Mouse (Mus musculus) left cerebral cortex, adult 11 months (tissue): ENCODE measurements around the gene Srpk2.
"Not testable (repeated sequence)": the region's sequence is repeated elsewhere in the genome, so short reads cannot be mapped to it uniquely, and the experiment has no call there.

ENCODE experiments used
- DNase-seq: peaks from one replicate; pipeline ENCODE4 v3.0.0; 2022; ENCODE audit warnings: low spot score

The Srpk2 gene

DNA sequence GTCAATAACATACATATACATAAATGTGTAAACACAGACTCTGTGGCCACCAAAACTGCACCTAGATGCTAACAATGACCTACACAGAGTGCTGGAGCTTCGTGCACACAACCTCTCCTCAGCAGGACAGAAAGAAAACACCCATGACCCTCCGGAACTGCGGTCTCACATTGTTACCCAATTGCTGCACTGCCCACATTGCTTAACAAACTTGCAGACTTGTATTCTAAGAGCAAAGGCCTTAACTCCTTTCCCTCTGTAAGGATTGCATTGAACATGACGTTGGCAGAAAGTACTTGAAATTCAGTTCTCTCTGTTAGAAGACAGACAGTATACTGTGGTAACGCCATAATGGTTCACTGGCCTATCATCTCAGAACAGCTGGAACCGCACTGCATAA, 118.0 kb downstream of the Srpk2 start:
- no peak for DNase-seq

DNA sequence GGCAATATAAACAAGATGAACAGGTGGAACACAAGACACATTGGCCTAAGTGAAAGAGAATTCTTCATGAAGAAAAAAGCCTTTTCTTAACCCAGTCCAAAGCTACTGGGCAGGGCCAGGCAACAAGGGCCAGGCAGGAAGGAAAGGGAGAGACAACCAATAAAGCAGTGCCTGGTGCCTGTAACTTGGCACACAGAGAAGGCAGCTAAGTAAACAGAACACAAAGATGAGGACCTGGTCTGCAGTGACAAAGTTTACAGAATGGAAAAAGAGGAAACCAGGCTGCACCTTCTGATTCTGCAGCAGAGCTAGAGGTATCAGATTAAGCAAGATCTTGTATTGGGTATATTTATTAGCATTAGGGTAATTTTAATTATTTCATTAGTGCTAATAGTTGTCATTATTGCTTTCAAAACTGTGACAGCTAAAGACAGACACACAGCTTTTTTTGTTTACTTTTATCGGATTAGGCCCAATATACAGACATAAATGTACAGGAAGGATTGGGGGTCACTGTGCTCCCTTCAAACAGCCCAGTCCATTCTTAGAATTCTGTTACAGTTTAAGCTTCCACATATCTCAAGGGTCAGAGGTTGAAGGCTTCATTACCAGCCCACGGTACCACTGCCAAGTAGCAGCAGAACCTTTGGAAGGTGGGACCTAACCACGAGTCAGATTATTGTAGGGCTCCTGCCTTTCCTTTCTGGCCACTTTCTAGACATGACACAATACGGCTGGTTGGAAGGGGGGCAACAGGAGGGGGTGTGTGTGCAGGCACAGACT, 121.9 kb downstream of the Srpk2 start:
- no peak for DNase-seq

DNA sequence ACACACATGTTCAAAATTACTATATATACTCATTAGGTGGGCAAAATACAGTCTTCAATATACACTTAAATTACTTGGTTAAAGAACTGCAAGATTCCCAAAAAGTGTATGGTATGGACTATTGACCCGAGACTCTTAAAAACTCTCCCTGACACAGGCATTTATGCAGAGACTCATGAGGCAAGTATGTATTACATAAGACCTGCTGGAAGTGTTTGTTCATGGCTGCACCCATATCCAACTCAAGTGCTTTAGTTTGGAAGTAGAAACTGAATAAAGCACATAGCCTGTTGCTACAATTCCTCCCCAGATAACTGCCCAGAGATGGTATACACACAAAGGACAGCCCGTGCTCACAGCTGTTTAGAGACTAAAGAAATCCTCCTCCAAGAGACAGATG, 123.2 kb downstream of the Srpk2 start:
- DNase-seq, result no peak

DNA sequence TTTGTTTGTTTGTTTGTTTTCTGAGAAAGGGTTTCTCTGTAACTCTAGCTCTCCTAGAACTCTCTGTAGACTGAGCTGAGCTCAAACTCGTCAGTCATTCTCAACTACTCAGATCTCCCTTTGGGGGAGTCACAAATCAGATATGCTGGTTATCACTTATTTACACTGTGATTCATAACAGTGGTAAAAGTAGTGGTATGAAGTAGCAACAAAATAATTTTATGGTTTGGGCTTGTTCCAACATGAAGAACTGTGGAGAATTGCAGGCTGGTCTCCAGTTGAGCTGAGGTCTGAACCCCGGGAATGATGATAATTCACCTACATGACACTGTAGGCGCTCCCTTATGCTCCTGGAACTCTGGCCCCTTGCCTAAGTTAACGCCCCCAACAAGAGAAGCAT, 124.2 kb downstream of the Srpk2 start:
- no peak for DNase-seq

DNA sequence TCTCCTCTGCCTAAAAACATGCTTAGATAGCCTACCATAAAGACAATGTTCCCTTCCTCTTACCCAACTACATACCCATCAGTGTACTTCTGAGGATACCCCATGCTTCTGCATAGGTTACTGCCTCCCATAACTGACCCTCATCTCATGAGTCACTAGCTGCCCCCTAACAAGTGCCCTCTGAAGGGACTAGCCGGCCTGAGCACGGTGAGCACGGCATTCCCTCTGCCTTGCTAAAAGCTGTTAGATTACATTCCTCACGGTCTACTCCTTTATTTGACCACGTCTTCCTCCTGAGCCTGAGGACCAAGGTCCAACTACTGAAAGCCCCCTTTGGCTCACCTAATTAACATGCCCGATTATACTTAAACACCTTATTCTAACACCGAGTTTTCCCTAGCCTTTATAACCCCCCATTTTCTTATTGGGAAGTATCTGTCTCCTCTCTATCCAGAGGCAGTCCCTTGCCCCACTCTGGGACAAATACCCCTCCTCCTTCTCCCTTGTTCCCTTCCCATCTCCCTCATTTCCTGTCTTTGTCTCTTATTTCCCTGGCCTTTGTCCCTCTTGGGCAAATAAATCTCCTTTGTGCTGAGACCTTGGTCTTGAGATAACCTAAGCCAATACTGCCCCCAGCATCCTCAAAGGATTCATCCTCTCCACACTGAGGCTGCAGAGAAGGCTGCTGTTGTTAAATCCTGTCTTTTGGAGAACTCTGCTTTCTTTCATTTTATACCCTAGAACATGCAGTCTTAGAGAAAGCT, 128.2 kb downstream of the Srpk2 start:
- DNase-seq, result no peak

DNA sequence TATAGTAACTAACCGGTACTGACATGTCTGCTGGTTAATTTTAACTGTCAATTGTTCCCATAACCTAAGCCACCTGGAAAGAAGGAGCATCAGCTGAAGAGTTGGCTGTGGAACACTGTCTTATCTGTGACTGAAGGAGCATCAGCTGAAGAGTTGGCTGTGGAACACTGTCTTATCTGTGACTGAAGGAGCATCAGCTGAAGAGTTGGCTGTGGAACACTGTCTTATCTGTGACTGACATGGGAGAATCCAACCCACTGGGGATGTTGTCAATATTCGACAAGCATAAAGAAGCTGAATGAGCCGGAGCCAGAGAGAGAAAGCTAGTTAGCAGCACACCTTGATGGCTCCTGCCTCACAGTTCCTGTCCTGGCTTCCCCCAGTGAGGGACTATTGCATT, 131.1 kb downstream of the Srpk2 start:
- DNase-seq, result not testable (repeated sequence)

DNA sequence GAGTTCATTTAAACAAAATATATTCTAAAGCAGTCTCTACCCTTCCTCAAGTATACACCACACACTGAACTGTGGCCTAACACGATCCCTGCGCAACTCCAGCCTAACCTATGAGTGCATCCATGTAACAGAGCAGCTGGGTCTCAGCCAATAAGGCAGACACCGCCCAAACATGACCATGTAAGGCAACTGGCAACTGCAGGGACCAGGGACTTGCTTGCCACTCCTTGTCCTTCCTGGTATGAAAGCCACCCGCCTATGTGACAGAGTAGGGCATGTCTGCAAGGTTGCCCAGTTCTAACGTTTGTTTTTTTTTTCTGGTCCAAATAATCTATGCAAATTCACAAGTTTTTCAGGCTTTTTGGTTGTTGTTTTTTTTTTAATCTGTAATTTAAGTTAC, 132.7 kb downstream of the Srpk2 start:
- no peak for DNase-seq

DNA sequence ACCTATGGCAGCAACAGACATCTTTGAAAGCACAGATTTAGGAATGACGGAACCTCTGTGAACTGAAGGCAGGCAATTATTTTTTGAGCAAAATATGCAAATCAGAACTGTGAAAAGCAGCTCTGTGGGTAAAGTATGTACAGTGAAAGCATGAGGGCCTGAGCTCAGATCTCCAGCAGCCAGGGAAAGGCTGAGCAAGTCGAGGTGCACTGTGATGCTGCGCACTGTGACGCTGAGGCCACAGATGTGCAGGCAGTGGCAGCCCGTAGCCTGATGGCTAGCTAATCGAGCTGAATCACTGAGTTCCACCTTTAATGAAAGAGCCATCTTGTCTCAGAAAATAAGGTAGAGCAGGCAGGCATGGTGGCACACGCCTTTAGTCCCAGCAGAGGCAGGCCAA, 148.7 kb downstream of the Srpk2 start:
- no peak for DNase-seq

DNA sequence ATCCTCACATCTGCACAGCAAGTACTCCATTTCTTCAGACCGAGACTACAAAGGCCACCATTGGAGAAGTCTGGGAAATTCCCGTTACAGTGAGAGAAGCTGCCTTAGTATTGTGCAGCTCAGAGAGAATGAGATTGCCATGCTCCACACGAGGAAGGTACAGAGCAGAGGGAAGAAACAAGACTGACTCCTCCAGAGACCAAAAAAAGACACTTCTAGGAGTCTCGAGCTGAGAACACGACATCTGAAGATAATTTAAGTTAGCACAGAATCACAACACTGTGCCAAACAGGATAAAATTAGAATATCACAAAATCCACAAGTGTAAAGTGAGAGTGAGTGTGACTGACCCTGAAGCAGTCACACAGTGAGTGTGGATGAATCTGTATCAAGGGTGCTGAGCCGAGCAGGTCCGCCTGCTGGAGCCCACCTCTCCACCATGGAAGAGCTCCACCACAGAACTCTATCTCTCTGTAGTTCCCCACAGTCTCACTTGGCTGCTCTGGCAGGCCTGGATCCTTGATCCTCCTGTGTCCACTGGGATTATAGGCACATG, 152.8 kb downstream of the Srpk2 start:
- DNase-seq, result peak; percentile 44

DNA sequence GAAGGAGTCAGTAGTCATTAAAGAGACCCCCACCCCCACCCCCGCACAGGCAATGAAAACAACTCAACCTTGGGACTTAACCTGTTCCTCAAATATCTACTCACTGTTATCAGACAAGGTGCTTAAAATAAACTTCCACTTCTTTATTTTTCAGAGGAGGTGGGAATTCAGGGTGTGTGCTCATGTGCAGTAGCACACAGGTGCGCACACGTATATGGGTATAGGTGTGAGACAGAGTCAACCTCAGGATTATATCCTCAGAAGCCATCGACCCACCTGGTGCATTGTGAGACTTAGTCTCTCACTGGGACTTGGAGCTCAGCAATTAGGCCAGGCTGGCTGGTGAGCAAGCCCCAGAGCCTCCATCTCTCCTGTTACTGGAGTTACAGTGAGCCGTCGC, 153.3 kb downstream of the Srpk2 start:
- no peak for DNase-seq

DNA sequence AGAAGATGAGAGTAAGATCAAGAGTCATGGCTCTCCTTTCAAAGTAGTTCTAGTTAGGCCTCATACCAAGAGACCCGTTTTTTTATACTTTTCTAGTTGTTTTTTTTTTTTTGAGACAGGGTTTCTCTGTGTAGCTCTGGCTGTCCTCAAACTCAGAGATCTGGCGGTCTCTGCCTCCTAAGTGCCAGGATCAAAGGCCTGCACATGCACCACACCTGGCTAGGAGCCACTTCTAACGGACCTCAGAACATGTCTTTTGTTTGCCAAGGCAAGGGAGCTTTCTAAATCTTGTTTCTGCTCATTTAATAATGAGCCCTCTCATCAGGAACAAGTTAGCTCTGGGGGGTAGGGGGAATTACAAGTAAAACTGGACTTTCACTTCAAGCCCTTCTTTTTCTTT, 159.8 kb downstream of the Srpk2 start:
- no peak for DNase-seq

DNA sequence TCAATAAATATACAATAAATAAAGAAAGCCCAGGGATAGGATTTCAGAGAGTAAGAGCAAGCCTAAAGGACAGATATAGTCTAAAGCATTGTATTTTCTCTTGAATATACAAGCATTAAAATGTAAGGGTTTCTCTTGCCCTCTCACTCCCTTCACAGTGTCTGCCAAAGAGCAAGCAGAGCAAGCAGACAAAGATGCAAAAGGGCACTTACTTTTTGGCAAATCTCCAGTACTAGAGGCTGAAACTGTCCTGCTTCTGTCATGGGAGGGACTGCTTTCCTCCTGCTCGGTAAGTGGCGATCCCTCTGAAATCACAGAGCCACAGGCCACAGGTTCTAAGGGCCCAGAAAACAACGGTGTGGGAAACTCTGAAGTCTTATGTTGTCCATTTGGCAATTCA, 160.5 kb downstream of the Srpk2 start:
- no peak for DNase-seq

DNA sequence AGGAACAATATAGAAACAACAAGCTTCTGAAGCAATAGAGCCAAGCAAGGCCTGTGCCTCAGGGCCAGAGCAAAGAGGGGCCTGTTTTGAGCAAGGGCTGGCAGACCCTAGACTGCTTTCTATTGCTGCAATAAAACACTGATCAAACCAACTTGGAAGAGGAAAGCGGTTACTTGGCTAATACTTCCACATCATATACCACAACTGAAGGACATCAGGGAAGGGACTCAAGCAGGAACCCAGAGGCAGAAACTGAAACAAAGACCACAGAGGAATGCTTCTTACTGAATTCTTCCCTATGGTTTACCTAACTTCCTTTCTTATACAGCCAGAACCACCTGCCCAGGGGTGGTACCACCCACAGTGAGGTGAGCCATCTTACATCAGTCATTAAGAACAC, 162.8 kb downstream of the Srpk2 start:
- DNase-seq, result no peak

DNA sequence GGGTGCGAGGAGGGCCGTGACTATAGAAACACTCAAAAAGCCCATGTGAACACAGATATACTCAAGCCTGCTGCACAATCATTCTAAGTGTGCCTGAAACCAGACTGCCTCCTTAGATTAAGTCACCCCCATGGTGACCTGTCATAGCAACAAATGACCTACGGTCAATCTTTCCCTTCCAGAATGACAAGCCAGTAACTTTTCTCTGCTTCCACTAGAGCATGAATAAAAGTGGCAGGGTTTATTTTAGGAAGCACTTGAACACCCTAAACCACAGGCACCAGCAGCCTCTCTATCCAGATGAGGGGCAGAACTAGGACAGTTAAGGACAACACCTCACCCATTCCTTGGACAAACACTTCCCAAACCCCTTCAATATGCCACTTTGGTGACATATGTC, 164.7 kb downstream of the Srpk2 start:
- no peak for DNase-seq

DNA sequence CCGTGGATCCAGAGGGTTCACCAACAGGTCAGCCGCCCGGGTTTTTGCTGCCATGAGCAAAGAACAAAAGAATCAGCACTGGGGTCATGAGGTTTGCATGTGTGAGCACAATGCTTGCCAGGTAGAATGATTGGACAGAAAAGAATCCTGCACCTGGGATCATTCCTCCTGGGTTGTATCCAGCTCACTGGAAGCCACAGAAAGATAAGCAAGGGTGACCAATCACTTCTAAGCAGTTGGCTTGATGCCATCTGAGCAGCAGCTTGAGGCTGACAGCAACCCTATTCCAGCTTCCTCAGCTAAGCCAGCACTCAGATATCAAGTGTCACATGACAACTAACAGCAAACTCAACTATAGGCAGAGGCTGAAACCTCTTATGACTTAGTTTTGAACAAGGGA, 165.7 kb downstream of the Srpk2 start:
- DNase-seq, result no peak

DNA sequence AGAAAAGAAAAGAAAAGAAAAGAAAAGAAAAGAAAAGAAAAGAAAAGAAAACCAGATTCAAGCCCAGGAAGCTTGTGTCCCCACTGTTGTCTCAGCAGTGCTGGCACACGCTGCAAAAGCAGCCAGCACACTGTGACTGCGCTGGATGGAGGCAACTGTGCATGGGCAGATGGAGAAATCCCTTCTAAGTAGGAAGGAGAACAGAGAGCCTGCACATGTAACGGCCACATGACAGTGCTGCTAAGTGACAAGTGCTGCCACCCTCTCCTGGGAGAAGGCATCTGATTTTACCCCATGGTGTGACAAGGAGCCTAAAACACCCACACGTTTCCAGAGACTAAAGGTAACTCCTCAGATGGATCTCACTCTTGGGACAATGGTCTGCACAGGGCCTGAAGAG, 166.6 kb downstream of the Srpk2 start:
- DNase-seq, result peak; percentile 66

DNA sequence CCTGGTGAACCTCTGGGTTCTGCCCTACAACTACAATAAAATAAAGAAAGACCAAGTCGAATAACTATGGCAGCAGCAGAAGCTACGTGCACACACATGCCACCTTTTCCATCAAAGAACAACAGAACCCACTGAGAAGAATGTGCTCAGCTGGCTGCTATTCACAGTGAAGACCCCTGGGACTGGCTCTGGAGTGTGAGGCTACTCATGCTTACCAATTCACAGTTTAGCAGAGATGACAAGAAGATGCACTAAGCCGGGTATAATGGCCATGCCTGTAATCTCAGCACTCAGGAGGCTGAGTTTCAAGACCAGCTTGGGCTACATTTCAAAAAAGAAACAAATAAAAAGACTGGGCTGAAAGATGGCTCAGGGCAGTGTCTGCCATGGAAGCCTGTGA, 167.5 kb downstream of the Srpk2 start:
- DNase-seq, result no peak

DNA sequence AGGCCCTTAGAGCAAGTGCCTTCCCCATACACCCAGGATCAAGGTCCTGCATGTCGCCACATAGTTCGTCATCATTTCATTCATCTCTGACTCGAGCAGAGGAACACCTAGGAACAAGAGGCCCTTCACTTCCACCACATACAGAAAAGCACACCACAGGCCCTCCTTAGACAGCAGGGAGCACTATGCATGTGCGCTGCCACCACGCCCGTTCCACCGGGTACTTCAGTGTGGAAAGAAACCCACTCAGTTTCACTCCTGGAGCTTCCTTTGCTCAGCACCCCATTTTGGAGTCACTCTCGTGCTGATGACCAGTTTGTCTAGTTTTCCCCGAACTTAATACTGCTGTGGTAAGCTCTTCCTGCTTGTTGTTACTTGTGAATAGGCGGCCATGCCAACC, 169.4 kb downstream of the Srpk2 start:
- DNase-seq, result no peak

DNA sequence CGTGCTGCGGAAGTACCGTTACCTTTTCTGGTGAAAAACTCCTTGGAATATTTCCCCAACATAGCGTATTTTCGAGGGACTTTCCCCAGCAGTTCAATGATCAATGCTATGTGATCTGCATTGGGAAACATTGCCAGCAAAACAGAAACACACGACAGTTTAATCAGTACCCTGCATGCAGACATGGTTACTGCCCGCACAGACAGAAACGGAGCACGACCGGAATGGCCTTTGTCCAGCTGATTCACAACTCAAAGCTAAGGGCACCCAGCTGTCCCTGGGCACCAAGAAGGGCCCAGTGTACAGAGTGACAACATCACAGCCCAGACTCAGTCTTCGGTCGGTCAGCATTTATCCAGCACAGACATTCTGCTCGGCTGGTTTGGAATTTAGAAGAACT, 170.9 kb downstream of the Srpk2 start:
- DNase-seq, result no peak

DNA sequence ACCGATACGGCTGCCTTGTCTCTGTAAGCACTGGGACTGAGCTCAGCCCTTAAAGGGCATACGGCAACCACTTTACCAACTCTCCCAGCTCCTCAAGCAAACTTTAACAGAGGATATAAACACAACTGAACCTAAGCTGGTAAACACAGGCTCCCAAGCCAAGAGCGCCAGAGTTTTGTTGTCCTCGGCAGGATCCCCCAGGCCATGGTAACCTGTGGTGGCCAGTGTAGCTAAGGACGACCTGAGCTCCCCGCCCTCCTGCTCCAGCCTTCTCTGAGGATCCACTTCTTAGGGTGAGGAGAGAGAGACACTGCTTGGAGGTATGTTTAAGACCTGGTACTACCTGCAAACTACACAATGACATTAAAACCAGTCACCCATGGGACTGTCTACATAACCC, 171.9 kb downstream of the Srpk2 start:
- no peak for DNase-seq

DNA sequence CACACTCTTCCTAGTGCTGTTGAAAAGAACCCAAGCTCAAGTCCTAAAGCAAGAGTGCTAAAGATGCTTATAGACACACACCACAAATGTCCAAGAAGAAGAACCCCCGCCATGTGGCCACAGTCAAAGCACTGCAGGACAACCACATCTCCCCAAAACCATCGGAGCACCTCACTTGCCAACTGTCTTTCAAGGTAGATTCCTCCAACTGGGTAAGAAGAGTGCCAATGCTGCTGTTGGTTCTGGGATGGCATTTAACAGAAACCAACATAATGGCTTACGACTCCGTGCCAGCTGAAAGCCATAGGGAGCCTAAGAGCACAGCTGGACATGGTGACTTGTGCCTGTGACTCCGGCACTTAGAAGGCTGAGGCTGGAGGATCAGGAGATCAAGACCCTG, 173.0 kb downstream of the Srpk2 start:
- DNase-seq, result no peak

DNA sequence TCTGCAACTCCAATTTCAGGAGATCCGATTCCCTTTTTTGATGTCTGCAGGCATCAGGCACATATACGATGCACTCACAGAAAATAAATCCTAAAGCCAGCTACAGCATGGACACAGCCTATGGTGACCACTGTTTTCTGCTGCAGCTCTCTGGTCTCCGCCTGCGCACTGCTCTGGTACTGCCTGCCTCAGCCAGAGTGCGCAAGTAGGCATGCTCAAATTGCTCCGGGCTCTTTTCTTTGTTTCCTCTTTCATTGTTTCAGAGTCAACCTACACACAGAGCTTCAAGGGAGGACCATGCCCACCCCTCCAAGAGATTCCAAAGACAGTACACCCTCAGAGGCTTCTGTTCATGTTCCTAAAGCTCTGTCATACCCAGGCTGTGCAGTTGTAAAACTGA, 175.8 kb downstream of the Srpk2 start:
- no peak for DNase-seq

DNA sequence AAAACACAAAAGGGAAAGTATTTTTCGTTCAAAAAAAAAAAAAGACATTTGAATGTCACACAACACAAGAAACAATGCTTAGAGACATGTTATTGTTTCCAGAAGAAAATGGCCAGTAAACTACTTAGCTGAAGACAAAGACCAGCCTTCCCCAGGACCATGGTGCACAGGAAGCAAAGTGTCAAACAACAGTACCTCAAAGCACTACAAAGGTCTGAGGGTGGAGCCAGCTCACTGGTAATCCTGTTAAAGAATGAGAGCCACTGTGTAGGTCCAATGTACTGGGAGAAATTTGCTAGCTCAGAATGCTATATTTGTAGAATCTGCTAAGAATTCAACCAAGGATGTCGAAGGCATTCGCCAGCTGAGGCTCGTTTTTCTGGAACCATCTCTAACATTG, 177.2 kb downstream of the Srpk2 start:
- no peak for DNase-seq

DNA sequence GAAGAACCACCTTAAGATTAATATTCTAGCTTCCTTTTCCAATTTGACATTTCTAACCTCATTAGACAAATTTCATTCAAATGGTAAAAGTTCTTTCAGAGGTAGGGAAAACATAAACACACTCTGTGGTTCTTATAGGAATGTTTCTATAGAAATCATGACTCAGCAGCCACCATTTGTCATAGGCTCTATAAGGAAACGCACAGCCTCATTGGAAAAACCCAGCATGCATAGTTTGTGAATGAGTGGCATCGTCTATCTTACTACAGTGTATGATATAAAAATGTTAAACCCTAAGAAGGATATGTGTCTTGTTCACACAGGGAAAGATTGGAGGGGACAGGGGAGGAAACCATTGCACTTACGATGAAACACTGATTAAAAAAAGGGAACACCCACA, 178.8 kb downstream of the Srpk2 start:
- no peak for DNase-seq
